Mouse (Mus musculus) monocyte, adult 2 months (primary cell): Measurements from ENCODE around the gene Isy1.

Experiments used
- DNase-seq, 2 experiments: peaks; one replicate each; pipeline ENCODE4 v3.0.0; 2022; ENCODE audit warnings: low spot score in 2 of 2, low read depth in 1 of 2

Gene Isy1

GRCm38 (mm10) chr6:87805448-87805847 lies 33.1 kb downstream of the Isy1 start:
- no peak for DNase-seq

DNA sequence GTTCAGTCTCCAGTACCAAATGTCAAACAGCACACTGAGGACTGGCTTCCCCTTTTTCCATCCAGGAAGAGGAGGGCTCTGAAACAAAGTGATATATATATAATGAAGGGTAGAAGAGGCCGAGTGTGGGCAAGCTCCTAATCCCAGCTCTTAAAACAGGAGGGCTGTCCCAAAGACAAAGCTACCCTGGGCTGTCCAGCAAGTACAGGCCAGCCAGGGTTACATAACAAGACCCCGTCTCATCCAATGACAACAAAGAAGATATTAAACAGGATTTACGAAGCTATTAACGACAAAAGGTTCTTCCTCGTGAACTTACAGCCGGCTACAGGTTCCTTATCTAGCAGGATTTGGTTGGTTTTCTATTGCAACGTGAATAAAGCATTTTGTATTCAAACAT lies 33.7 kb downstream of the Isy1 start:
- DNase-seq: no peak

- no peak for DNase-seq
Observed at GRCm38 (mm10) chr6:87804036-87804435, 34.6 kb downstream of the Isy1 start.

DNA sequence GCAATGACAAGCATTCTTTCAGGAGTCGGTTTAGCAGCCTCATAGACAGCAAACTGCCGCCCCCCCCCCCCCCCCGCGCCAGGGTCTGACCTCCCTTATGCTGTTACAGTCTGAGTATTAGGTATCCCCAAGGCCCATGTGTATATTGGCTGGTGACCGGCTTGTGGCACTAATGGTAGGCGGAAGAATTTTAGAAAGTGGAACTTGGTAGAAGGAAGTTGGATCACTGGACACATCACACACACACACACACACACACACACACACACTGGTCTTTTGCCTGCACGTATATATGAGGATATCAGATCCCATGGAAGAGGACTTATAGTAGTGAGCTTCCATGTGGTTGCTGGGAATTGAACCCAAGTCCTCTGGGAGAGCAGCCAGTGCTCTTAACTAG lies 36.1 kb downstream of the Isy1 start:
- no peak for DNase-seq

DNA sequence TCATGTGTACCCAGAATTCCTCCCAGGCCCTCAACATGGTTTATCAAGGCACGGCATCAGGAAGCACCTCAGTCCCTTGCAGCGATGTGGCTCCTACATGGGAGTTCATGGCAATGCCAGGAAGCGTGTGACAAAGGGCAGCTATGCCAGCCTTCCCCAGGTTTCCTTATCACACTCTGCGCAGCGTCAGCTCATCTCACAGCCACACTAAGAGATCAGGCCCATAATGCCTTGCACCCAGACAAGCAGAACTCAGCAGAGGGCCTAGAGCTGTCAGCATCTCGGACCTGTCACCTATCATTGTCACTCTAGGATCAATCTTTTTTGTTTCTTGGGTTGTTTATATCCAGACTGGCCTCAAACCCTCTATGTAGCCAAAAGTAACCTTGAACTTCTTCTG lies 39.0 kb downstream of the Isy1 start:
- DNase-seq: no peak

DNA sequence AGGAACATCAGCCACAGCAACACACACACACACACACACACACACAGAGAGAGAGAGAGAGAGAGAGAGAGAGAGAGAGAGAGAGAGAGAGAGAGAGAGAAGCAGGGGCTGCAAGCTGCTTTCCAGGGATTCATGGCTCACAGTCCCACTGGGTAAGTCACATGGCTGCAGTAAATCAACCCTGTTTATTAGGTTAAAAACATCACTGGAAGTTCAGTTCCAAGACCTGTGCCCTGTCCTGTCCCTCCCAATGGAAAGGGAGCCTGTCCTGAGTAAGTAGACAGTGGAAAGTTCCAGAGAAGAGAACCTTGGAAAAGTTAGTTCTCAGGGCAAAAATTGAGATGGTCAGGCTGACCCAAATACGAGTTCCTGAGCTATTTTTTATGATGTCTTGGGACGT lies 41.3 kb downstream of the Isy1 start:
- no peak for DNase-seq

- DNase-seq: no peak
Observed at GRCm38 (mm10) chr6:87796251-87796880, 42.2 kb downstream of the Isy1 start.

- no peak for DNase-seq
Observed at GRCm38 (mm10) chr6:87795385-87796150, 43.0 kb downstream of the Isy1 start.

GRCm38 (mm10) chr6:87793821-87794510 lies 44.6 kb downstream of the Isy1 start:
- DNase-seq: no peak

GRCm38 (mm10) chr6:87791826-87792225 lies 46.8 kb downstream of the Isy1 start:
- DNase-seq: no peak

DNA sequence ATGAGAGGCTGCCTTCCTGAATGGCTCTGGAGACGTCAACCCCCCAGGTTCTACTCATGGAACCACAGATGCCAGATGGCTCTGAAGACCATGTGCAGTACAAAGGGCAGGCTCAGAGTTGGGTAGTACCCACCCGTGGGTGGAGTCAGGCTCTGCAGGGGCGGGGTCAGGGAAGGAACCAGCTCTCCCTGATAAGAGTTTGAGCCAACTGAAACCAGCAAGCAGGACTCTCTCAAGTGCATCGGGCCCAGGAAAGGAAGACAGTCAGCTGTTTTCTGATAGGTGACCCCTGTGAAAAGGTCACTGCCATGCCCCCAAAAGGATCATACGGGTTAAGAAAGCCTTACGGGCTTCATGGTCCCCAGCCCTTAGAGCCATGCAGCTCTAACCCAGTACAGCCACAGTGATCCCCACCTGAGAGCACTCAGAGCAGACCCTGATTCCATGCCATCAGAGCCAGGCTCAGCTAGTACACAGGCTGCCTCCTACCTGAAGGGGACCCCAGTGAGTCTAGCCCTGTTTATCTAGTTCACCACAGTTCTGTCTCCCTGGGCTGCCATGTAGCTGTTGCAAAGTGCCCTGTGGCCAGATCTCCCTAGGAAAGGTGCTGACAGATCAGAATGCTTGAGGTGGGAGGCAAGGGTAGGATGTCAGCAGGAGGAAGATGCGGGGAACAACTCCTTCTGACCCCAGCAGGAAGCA lies 47.7 kb downstream of the Isy1 start:
- no peak for DNase-seq

- DNase-seq: no peak
Observed at GRCm38 (mm10) chr6:87789791-87790190, 48.8 kb downstream of the Isy1 start.

DNA sequence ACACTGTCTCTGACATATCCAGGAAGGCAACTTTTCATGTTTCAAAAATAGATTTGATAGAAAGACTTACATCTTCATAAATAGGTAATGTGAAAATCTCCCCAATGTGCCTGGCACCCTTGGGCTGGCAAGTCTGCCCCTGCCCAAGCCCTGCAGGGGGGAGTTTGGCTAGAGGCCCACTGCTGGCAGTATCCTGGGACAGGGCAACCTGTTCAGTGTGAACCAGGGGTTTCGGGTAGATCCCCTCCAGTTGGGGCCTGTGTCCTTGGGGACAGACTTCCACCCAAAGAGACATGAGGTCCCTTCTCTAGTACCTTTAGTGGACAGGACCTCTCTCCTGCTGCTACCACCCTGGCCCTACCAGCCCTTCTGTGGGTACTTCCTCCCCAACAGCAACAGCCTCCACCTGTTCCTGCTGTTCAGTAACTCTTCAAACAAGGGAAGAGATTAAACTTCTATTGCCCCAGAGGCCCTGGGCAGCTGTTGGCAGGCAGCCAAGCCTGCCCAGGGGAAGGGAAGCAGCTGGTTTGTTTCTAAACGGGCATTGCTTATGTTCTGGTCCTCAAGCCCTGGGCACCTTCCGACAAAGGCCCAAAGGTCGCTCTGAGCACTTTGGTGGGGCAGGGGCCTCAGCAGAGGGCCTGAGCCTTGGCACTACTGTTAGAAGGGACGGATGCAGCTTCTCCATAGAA lies 49.6 kb downstream of the Isy1 start:
- no peak for DNase-seq

GRCm38 (mm10) chr6:87788266-87788895 lies 50.2 kb downstream of the Isy1 start:
- DNase-seq: no peak

DNA sequence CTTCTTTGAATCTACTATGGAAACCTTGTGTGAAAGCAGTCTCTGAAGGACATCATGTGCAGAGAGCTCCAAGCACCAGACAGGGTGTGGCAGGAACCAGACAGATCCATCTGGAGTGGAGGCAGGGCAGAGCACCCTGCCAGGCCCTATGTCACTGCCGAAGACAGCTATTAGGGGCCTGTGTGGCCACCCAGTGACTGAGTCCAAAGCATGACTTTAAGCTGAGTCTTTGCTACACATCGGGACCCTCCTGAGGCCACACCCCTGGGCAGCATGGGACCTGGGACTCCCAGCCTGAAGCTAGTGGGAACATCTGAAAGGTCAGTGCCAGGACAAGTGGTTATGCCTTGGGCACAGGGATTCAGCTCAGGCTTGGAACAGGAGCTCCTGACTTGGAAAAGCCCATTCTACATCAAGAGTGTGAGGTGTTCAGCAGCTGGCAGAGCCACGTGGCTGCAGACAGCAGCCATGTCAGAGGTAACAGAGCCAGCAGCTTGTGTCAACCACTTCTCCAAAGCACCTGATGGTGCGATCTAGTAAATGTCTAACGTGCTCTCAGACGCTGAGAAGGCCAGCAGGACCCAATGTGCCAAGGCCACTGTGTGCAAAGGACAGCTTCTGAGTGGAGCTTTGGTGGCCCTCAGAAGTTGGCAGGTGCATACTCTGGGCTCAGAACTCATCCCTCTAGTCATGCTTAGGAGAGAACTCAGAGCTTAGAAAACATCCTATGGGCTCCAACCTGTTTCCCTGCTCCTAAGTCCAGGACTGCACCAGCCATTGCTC lies 51.3 kb downstream of the Isy1 start:
- no peak for DNase-seq

DNA sequence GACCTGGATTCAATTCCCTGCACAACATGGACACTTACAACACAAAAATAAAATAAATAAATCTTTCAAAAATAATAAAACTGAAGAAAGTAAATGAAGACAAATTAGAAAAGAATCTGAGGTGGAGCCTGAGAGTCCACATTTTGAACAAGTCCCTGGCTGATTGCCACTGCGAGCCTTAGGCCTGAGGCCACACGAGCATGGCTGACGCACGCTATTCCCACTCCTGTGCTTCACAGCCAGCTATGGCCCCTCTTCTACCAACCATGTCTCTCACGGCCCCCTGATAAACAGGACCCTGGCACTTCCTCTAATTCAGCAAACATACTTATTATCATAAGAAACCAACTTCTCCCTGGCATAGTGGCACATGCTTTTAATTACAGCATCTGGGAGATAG lies 52.0 kb downstream of the Isy1 start:
- no peak for DNase-seq

DNA sequence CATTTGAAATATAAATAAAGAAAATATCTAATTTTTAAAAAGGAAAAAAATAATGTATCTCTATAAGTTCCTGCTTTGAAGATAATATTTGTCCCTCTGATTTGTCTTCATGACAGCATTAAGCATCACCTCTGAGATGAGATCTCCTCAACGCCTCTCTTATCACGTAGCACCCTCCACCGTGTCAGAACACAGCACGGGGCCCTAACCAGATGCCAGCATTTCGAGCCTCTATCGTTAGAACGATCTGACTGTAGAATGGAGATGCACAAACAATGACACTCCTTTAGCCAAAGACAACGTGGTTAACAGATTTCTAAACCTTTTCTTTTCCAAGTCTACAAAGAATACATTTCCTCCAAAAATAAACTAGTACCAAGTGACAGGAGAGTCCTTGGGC lies 54.6 kb downstream of the Isy1 start:
- DNase-seq: no peak

- DNase-seq: no peak
Observed at GRCm38 (mm10) chr6:87780546-87781301, 57.9 kb downstream of the Isy1 start.
